Mouse (Mus musculus): ENCODE measurements around the gene Mrgprd. TPM values are rescaled to one million over a fixed set of nuclear protein-coding genes. Genes with fewer than 3 reads are reported as not detected.

Gene Mrgprd
- polyA plus RNA-seq, 1 experiment: not detected

- TF ChIP-seq CTCF (IDR thresholded peaks at IDR 0.05; ENCODE audit: borderline replicate concordance, insufficient read depth, low read depth, low read length) (no peak), POLR2A (IDR thresholded peaks at IDR 0.05; ENCODE audit: borderline replicate concordance, insufficient read depth, low read length) (peak; percentile 49; the same call in 1 of the 2 replicates)
- Histone ChIP-seq H3K4me3 (replicated peaks; ENCODE audit: insufficient read depth, low read depth, low read length) (peak overlapping the region; percentile 95), H3K27ac (ENCODE audit: insufficient read depth, low read length) (peak overlapping the region; percentile 99), H3K27me3 (ENCODE audit: control insufficient read depth, insufficient read depth, low read length) (no peaks in the 10 kb centered on the region), H3K4me1 (ENCODE audit: control insufficient read depth, insufficient read depth, low read length) (peaks cover 24% of the 10 kb centered on the region)
- peak; percentile 89 to 94 for DNase-seq
- 4% methylated on average over 7 of the region's 7 CpGs for WGBS
These were observed 14.9 kb upstream of the Mrgprd start for GRCm38 (mm10) chr7:145299562-145300320.

- Histone ChIP-seq H3K4me1 (ENCODE audit: control insufficient read depth, insufficient read depth, low read length) (peaks cover 24% of the 10 kb centered on the region), H3K4me3 (replicated peaks; ENCODE audit: insufficient read depth, low read depth, low read length) (peak within 1 kb of the TSS; percentile 95), H3K27ac (ENCODE audit: insufficient read depth, low read length) (peak within 1 kb of the TSS; percentile 99), H3K27me3 (ENCODE audit: control insufficient read depth, insufficient read depth, low read length) (no peaks in the 10 kb centered on the region)
- 4% methylated on average over 12 of the region's 13 CpGs for WGBS
- peak; percentile 88 to 90 for DNase-seq
- TF ChIP-seq POLR2A (IDR thresholded peaks at IDR 0.05; ENCODE audit: borderline replicate concordance, insufficient read depth, low read length) (peak; percentile 48; the same call in 1 of the 2 replicates), CTCF (IDR thresholded peaks at IDR 0.05; ENCODE audit: borderline replicate concordance, insufficient read depth, low read depth, low read length) (peak; percentile 4; the same call in 1 of the 2 replicates)
These were observed 14.2 kb upstream of the Mrgprd start, which contains the start of gene Mrgprf for GRCm38 (mm10) chr7:145300321-145301007. Gene Mrgprf (plus strand): TSS chr7:145300828.

- H3K4me3 ChIP-seq (replicated peaks; ENCODE audit: insufficient read depth, low read depth, low read length): peak overlapping the region; percentile 95
- H3K27me3 ChIP-seq (ENCODE audit: control insufficient read depth, insufficient read depth, low read length): no peaks in the 10 kb centered on the region
- H3K4me1 ChIP-seq (ENCODE audit: control insufficient read depth, insufficient read depth, low read length): peaks cover 24% of the 10 kb centered on the region
- H3K27ac ChIP-seq (ENCODE audit: insufficient read depth, low read length): peak overlapping the region; percentile 99
- TF ChIP-seq CTCF (IDR thresholded peaks at IDR 0.05; ENCODE audit: borderline replicate concordance, insufficient read depth, low read depth, low read length): no peak
- TF ChIP-seq POLR2A (IDR thresholded peaks at IDR 0.05; ENCODE audit: borderline replicate concordance, insufficient read depth, low read length): peak; percentile 3; the same call in 1 of the 2 replicates
- DNase-seq: no peak
These were observed 13.7 kb upstream of the Mrgprd start for GRCm38 (mm10) chr7:145301008-145301340.

GRCm38 (mm10) chr7:145301341-145302005, 13.2 kb upstream of the Mrgprd start:
- Histone ChIP-seq H3K27ac (ENCODE audit: insufficient read depth, low read length) (peak overlapping the region; percentile 99), H3K27me3 (ENCODE audit: control insufficient read depth, insufficient read depth, low read length) (no peaks in the 10 kb centered on the region), H3K4me1 (ENCODE audit: control insufficient read depth, insufficient read depth, low read length) (peaks cover 24% of the 10 kb centered on the region), H3K4me3 (replicated peaks; ENCODE audit: insufficient read depth, low read depth, low read length) (peak overlapping the region; percentile 95)
- TF ChIP-seq CTCF (IDR thresholded peaks at IDR 0.05; ENCODE audit: borderline replicate concordance, insufficient read depth, low read depth, low read length): no peak
- no peak for TF ChIP-seq POLR2A (IDR thresholded peaks at IDR 0.05; ENCODE audit: borderline replicate concordance, insufficient read depth, low read length)
- peak; percentile 73 to 74 for DNase-seq
- 21% methylated on average over 6 of the region's 6 CpGs for WGBS

- Histone ChIP-seq H3K27ac (ENCODE audit: insufficient read depth, low read length) (peak overlapping the region; percentile 99), H3K4me3 (replicated peaks; ENCODE audit: insufficient read depth, low read depth, low read length) (peak overlapping the region; percentile 95), H3K4me1 (ENCODE audit: control insufficient read depth, insufficient read depth, low read length) (peaks cover 29% of the 10 kb centered on the region), H3K27me3 (ENCODE audit: control insufficient read depth, insufficient read depth, low read length) (no peaks in the 10 kb centered on the region)
- TF ChIP-seq CTCF (IDR thresholded peaks at IDR 0.05; ENCODE audit: borderline replicate concordance, insufficient read depth, low read depth, low read length) (no peak), POLR2A (IDR thresholded peaks at IDR 0.05; ENCODE audit: borderline replicate concordance, insufficient read depth, low read length) (peak; percentile 74; the same call in 1 of the 2 replicates)
- DNase-seq: peak; percentile 78 to 88
- 6% methylated on average over 20 of the region's 20 CpGs for WGBS
These were observed 11.9 kb upstream of the Mrgprd start for GRCm38 (mm10) chr7:145302488-145303285.

- Histone ChIP-seq H3K4me3 (replicated peaks; ENCODE audit: insufficient read depth, low read depth, low read length) (no peak overlapping the region), H3K27ac (ENCODE audit: insufficient read depth, low read length) (no peak overlapping the region), H3K27me3 (ENCODE audit: control insufficient read depth, insufficient read depth, low read length) (no peaks in the 10 kb centered on the region), H3K4me1 (ENCODE audit: control insufficient read depth, insufficient read depth, low read length) (peaks cover 38% of the 10 kb centered on the region)
- WGBS: 32% methylated on average over 2 of the region's 2 CpGs
- TF ChIP-seq CTCF (IDR thresholded peaks at IDR 0.05; ENCODE audit: borderline replicate concordance, insufficient read depth, low read depth, low read length) (no peak), POLR2A (IDR thresholded peaks at IDR 0.05; ENCODE audit: borderline replicate concordance, insufficient read depth, low read length) (no peak)
- peak in 1 of 2 experiments; percentile 33 for DNase-seq
These were observed 10.5 kb upstream of the Mrgprd start for GRCm38 (mm10) chr7:145304153-145304552.

GRCm38 (mm10) chr7:145307636-145308035, 7.0 kb upstream of the Mrgprd start:
- no peak for TF ChIP-seq CTCF (IDR thresholded peaks at IDR 0.05; ENCODE audit: borderline replicate concordance, insufficient read depth, low read depth, low read length)
- TF ChIP-seq POLR2A (IDR thresholded peaks at IDR 0.05; ENCODE audit: borderline replicate concordance, insufficient read depth, low read length): no peak
- peak in 1 of 2 experiments; percentile 34 for DNase-seq
- WGBS: 57% methylated on average over 10 of the region's 10 CpGs

More at GRCm38 (mm10) chr7:145307636-145308035, 7.0 kb upstream of the Mrgprd start:
- H3K27ac ChIP-seq (ENCODE audit: insufficient read depth, low read length): peak overlapping the region; percentile 80
- H3K4me1 ChIP-seq (ENCODE audit: control insufficient read depth, insufficient read depth, low read length): peaks cover 47% of the 10 kb centered on the region
- no peak overlapping the region for H3K4me3 ChIP-seq (replicated peaks; ENCODE audit: insufficient read depth, low read depth, low read length)
- no peaks in the 10 kb centered on the region for H3K27me3 ChIP-seq (ENCODE audit: control insufficient read depth, insufficient read depth, low read length)
